Mouse (Mus musculus) left cerebral cortex, postnatal 4 days (tissue): ENCODE results near the gene Gm1113. TPM values are rescaled to one million over a fixed set of nuclear protein-coding genes. Genes with fewer than 3 reads are reported as not detected.

Experiments used
- DNase-seq: peaks from one replicate; pipeline ENCODE4 v3.0.0-alpha.2; 2022
- intact Hi-C: fragments of 180-260 bp; cut with DNase I; formaldehyde crosslinking; loops from one replicate; pipeline ENCODE4 v1.15.1; 2025
- total RNA-seq, 2 experiments: library from RNA; stranded (reverse); gene quantifications; 2 replicates each; pipeline ENCODE4 v1.2.3; 2021

The Gm1113 gene
- total RNA-seq, 2 experiments from 2014 or later: not detected

GRCm38 (mm10) chr9:35533266-35533665 lies 15.2 kb upstream of the Gm1113 start:
- intact Hi-C loops: no loop called here
- DNase-seq: no peak

DNA sequence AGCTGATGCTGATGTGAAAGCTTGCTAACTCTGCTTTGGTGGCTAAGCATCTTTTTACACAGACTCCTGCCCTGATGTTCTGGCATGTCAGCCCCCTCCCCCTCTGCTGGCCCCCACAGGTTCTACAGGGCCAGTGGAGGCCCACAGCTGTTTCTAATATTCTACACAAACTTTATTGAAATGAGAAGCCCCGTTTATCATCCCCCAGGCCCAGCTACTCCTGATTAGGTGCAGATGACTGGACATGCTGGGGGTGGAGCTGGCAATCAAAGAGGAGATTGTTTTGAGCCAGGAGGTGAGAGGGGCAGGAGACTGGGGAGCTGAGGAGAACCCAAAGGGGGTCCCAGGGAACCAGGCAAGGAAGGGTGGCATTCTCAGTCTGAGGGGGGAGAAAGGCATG lies 11.7 kb upstream of the Gm1113 start:
- intact Hi-C loops: loop anchor here (10.0 kb wide), 1 partner anchor 105 kb away; the partner anchor contains the start of gene Cdon
- DNase-seq: no peak

DNA sequence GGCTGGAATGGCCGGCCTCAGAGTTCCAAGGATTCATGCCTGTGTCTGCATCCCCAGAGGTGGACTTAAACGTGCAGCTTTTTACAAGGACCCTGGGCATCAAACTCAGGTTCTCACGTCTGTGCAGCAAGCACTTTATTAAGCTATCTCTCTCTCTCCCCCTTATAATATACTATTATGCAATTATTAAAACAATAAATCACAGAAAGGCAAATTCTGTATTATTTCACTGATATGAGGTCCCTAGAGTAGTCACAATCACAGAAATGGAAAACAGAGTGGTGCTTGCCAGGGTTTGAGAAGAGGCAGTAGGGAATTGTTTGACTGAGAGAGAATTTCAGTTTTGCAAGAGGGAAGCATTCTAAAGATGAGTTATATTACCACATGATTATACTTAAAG lies 11.1 kb upstream of the Gm1113 start:
- no peak for DNase-seq
- intact Hi-C loops: loop anchor here (10.0 kb wide), 1 partner anchor 104 kb away; the partner anchor contains the start of gene Cdon

- DNase-seq: peak; percentile 64
- intact Hi-C loops: loop anchor here (10.0 kb wide), 1 partner anchor 99 kb away; the partner anchor contains the start of gene Cdon
These were observed 5.9 kb upstream of the Gm1113 start for GRCm38 (mm10) chr9:35523941-35524411.

- intact Hi-C loops: loop anchor here (10.0 kb wide), 1 partner anchor 99 kb away; the partner anchor contains the start of gene Cdon
- peak; percentile 54 for DNase-seq
These were observed 5.5 kb upstream of the Gm1113 start for GRCm38 (mm10) chr9:35523541-35523940.

DNA sequence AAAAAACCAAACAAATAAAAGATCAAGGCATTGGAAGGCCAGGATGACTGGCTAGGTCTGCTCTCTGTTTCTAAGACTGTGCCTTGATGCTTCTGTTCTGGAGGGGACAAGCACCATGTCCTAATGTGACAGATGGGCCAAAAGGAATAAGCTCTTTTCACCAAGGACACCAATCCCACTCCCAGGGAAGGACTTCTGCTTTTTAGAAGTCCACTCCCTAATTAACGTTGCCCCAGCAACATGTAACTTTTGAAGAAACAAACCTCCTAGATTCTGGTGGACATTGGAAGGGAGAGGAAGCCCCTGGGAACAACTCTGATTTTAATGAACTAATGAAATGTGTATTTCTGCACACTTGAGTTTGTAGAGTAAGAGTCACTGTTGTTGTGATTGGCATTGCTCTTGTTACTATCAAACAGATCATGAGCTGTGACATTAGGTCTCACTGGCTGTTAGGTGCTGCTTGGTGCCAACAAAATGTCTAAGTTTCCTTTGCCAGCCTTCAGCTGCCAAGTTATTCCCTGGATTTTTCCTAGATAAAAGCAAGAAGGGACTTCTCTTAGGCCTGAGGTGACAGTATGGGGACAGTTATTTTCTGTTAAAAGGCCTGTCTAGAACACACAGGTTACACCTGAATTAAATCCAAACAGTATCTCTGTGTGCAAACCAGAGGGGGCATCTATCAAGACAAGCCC lies 4.9 kb upstream of the Gm1113 start:
- no peak for DNase-seq
- intact Hi-C loops: loop anchor here (10.0 kb wide), 1 partner anchor 98 kb away; the partner anchor contains the start of gene Cdon

GRCm38 (mm10) chr9:35522241-35522640 lies 4.2 kb upstream of the Gm1113 start:
- DNase-seq: no peak
- intact Hi-C loops: loop anchor here (10.0 kb wide), 1 partner anchor 97 kb away; the partner anchor contains the start of gene Cdon

DNA sequence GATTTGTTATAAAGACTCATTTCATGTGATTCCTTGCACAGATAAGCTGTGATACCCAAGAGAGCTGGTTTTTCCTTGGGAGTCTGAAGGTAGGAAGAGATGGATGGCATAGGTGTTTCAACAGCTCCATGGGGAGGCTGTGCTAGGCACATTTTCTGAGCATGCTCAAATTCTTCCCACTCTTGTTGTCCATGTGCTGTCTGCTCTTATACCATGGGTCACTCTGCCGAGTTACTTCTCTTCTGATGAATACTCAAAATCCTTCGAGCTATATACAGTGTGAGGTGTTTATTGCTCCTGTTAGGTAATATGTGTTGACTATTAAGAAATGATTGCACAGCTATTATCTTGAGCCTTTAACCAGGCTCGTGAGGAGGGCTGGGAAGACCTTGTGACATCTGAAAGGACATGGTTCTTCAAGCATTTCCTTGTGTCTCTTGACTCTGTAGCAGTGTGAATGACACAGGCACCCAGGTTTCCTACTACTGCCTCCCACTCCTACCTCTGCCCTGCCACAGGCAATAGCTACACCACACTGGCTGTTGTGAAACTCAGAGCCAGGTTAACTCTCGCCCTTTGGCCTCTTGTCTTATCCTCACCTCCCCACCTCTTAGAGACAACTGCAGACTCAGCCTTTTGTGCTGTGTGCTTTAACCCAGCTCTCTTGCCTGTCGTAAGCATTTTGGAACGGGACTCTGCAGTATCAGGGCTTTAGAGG lies 2.7 kb upstream of the Gm1113 start:
- DNase-seq: no peak
- intact Hi-C loops: loop anchor here (10.0 kb wide), 1 partner anchor 96 kb away; the partner anchor contains the start of gene Cdon

DNA sequence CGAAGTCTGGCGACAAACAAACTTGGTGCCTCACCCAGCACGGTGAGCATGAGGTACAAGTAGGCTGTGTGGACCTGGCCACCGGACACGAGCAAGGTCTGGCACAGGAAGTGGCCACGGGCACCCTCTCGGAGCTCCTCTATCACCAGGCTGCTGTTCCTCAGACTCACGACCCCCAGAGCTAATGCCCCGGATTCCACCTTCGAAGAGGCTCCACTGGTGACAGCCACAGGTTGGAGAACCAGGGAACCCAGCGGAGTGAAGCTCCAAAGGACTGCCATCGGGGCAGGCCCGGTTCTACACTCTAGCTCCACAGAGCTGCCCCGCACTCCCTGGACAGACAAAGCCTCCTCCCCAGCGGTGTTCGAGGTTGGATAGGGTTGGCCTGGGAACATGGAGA lies 1.4 kb downstream of the Gm1113 start:
- intact Hi-C loops: no loop called here
- no peak for DNase-seq

- DNase-seq: no peak
- intact Hi-C loops: no loop called here
These were observed 1.9 kb downstream of the Gm1113 start for GRCm38 (mm10) chr9:35516182-35516581.

DNA sequence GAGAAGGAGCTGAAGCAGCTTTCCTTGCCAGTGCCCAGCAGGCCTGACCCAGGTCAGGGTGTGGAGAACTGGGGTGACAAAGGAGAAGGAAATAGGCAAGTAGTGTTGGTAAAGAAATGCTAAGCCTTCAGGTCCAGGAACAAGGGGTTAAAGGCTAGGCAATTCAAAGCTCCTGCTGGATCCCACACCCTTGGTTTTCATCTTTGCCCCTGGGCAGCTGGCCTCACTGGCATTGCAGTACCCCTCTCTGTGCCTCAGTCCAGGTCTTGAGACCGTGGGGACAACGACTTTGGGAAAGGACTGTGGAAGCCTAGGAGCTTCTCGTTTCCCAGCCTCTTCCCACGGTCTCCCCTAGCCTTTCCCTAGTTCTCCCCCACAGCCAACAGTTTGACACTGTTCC lies 4.2 kb downstream of the Gm1113 start:
- intact Hi-C loops: no loop called here
- no peak for DNase-seq

DNA sequence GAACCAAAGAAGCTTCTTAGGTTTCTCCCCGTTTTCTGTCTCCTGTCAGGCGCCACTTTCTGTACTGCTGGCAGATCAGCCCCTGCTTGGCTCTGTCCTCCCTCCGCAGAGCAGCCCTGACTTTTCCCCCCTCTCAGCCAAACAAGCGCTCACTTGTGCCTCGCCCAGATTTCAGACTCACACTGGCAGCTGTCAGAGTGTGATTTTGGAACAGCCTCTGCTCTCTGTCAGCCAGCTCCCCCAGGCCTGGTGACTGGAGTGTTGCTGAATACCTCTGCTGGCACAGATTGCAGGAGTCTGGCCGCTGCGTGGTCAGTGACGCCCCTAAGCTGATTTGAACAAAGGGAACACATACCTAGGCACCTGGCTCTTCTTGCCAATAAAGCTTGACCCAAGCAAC lies 9.8 kb downstream of the Gm1113 start:
- DNase-seq: peak; percentile 57
- intact Hi-C loops: no loop called here

- intact Hi-C loops: no loop called here
- no peak for DNase-seq
These were observed 15.6 kb downstream of the Gm1113 start for GRCm38 (mm10) chr9:35502361-35503000.

- intact Hi-C loops: no loop called here
These were observed 18.1 kb downstream of the Gm1113 start for GRCm38 (mm10) chr9:35499946-35500345.

GRCm38 (mm10) chr9:35495471-35495870 lies 22.6 kb downstream of the Gm1113 start:
- intact Hi-C loops: no loop called here
- no peak for DNase-seq

More at GRCm38 (mm10) chr9:35499946-35500345, 18.1 kb downstream of the Gm1113 start:
- DNase-seq: no peak

DNA sequence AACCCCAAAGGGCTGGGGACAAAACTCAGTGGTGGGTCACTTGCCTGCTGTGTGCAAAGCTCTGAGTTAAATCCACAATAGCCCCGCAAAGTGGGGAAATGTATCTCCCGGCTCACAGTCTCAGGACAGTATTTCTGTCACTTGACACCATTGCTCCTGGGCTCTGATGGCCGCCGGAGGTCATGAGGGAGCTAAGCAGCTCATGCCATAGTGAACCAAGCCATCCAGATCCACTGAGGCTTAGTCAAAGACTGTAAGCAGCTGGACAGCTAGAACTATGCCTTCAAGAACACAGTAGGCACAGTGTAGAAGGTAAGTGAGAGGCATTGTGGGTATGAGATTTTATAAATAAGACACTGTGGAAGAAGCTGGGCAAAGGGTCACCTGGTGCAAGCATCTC lies 23.1 kb downstream of the Gm1113 start:
- intact Hi-C loops: no loop called here
- DNase-seq: no peak

- DNase-seq: no peak
- intact Hi-C loops: no loop called here
These were observed 24.4 kb downstream of the Gm1113 start for GRCm38 (mm10) chr9:35493733-35494092.

DNA sequence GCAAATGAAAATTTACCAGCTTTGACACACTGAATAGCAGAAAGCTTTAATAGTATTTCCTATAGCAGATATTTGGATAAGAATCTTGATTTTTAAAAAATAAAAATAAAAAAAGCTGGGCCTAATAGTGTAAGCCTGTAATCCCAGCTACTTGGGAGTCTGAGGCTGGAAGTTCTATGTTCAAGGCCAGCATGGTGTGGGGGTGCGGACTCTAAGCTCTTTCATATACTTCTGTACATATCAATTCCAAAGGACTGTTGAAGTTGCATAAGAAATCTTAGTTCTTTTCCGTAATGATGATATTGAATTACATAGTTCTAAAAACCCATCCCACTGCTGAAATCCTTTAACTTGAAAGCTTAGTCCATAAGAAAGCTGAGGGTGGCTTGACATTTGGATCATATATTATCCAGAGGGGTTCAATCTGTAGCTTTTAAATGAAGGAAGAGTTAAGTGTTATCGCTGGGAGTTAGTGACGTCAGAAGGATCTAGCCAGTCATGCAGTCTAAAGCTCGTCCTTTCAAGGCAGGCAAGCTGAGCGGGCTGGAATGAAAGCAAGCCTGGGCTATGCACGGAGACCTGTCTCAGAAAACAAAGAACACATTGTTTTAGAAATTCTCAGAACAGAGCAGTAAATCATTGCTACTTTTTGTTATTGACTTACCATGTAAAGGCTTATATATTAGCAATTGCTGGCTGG lies 24.9 kb downstream of the Gm1113 start:
- intact Hi-C loops: no loop called here
- DNase-seq: no peak

DNA sequence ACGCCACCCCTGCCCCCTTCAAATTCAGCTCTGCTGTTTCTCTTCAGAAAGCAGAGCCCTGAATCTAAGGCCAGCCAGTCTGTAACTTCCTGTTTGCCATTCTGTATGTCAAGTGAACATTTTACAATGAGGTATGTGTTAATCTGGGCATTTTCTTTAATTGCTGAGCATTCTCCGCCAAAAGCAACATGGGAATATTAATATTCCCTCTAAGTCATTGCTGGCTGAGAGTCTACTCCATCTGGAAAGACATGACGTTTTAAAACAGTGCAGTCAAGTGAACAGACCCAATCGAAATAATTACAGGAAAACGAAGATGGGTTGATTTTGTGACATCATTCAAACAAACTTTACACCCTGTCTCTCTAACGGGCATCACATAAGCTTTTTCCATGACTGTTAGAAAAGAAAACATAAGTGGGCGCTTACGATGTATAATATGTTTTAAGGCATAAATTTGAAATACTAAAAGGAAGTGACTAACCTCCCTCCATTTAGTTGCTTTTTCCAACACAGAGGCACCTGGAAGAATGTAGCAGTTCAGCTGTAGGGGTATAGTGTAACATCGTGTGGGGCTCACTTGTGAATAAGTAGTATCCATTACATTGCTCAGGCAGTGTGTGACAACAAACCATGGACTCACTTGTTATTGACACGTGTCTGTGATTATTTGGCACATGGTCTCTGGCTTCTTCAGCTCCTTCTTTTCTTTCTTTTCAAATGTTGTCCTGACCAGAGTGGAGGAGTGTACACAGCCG lies 26.8 kb downstream of the Gm1113 start:
- DNase-seq: no peak
- intact Hi-C loops: no loop called here

DNA sequence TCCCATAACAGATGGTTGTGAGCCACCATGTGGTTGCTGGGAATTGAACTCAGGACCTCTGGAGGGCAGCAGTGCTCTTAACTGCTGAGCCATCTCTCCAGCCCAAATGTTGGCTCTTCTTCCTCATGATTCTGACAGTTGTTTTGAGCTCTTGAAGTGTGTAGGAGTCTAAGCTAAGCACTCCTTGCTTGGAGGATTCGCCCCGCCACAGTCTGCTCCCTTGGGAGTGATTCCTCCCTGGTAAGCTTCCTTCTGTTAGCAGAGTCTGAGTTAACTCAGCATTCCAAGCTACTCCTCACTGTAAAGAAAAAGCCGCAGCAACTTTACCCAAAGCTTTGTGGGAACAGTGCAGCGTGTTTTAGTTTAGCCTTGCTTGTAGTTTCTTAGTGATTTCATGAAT lies 29.6 kb downstream of the Gm1113 start:
- intact Hi-C loops: no loop called here
- no peak for DNase-seq
